Mouse (Mus musculus) kidney, postnatal 0 days (tissue): ENCODE results near the gene Tbx2. TPM values are rescaled to one million over a fixed set of nuclear protein-coding genes. Genes with fewer than 3 reads are reported as not detected.

Source experiments
- ATAC-seq: fragments of 200-750 bp; cut with Nextera tagmentation; replicated peaks from 2 replicates; pipeline ENCODE4 v1.8.0; 2017; ENCODE audit warnings: low read depth, moderate number of reproducible peaks, moderate TSS enrichment, moderate library complexity; ENCODE audit not compliant: low FRiP score
- DNase-seq: peaks from one replicate; pipeline ENCODE4 v3.0.0-alpha.2; 2016; ENCODE audit warnings: low spot score
- H3K27ac ChIP-seq: fragments of 300-500 bp; sonication (generic); 2 replicates; pipeline ENCODE4 v1.5.1; 2014; ENCODE audit warnings: mild to moderate bottlenecking
- H3K27me3 ChIP-seq: fragments of 300-500 bp; sonication (generic); 2 replicates; pipeline ENCODE4 v1.6.1; 2014; ENCODE audit warnings: low read length, mixed read lengths; ENCODE audit not compliant: insufficient read depth
- H3K36me3 ChIP-seq: fragments of 300-500 bp; sonication (generic); 2 replicates; pipeline ENCODE4 v1.6.1; 2014; ENCODE audit warnings: low read length, mixed read lengths; ENCODE audit not compliant: insufficient read depth
- H3K4me1 ChIP-seq: fragments of 300-500 bp; sonication (generic); replicated peaks from 2 replicates; pipeline ENCODE4 v1.6.1; 2014; ENCODE audit warnings: antibody characterized with exemption, low read length, mixed read lengths; ENCODE audit not compliant: insufficient read depth
- H3K4me2 ChIP-seq: fragments of 300-500 bp; sonication (generic); 2 replicates; pipeline ENCODE4 v1.6.1; 2014; ENCODE audit warnings: mild to moderate bottlenecking, low read length, moderate library complexity, mixed read lengths
- H3K4me3 ChIP-seq: fragments of 300-500 bp; sonication (generic); replicated peaks from 2 replicates; pipeline ENCODE4 v1.5.1; 2014; ENCODE audit warnings: low read depth, low read length
- H3K9ac ChIP-seq: fragments of 300-500 bp; sonication (generic); 2 replicates; pipeline ENCODE4 v1.6.1; 2014; ENCODE audit warnings: low read depth, low read length
- H3K9me3 ChIP-seq: fragments of 300-500 bp; sonication (generic); replicated peaks from 2 replicates; pipeline ENCODE4 v1.6.1; 2016; ENCODE audit warnings: low read length, inconsistent platforms, mixed read lengths
- CTCF ChIP-seq: IDR thresholded peaks from 2 replicates; pipeline ENCODE4 v1.5.1; 2016; ENCODE audit warnings: antibody characterized with exemption, low read depth, mild to moderate bottlenecking, moderate library complexity
- WGBS: fragments of 180-500 bp; shearing (Covaris S2); extraction: QIAGEN DNeasy Blood & Tissue Kit; methylation state at CpG from one replicate; pipeline ENCODE4 v1.1.7; 2014; 5-methylcytosine and 5-hydroxymethylcytosine counted together
- polyA plus RNA-seq: library from polyadenylated mRNA; unstranded; fragments of >200 nt; fragmentation: Nextera tagmentation; extraction: Ambion mirVana; gene quantifications from 2 replicates; pipeline ENCODE4 v1.2.1, GENCODE M21; 2015

The Tbx2 gene
- polyA plus RNA-seq, 1 experiment from 2014 or later: 22.5 TPM

- H3K27ac ChIP-seq: no peak overlapping the region
- H3K9ac ChIP-seq: no peak overlapping the region
- H3K36me3 ChIP-seq: no peaks in the 10 kb centered on the region
- WGBS: 29% methylated on average over 6 of the region's 6 CpGs
- no peak overlapping the region for H3K4me3 ChIP-seq
- no peak for TF ChIP-seq CTCF
- H3K9me3 ChIP-seq: no peaks in the 10 kb centered on the region
- H3K27me3 ChIP-seq: no peaks in the 10 kb centered on the region
- DNase-seq (no peak), ATAC-seq (no peak)
- no peak overlapping the region for H3K4me2 ChIP-seq
- H3K4me1 ChIP-seq: no peaks in the 10 kb centered on the region
Measured at GRCm38 (mm10) chr11:85857997-85858698, 25.8 kb downstream of the Tbx2 start.

- H3K36me3 ChIP-seq: no peaks in the 10 kb centered on the region
- no peak overlapping the region for H3K4me2 ChIP-seq
- no peak overlapping the region for H3K27ac ChIP-seq
- 40% methylated on average over 7 of the region's 7 CpGs for WGBS
- H3K27me3 ChIP-seq: no peaks in the 10 kb centered on the region
- DNase-seq (no peak), ATAC-seq (no peak)
- no peaks in the 10 kb centered on the region for H3K9me3 ChIP-seq
- H3K4me3 ChIP-seq: no peak overlapping the region
- H3K4me1 ChIP-seq: no peaks in the 10 kb centered on the region
- peak; percentile 65 for TF ChIP-seq CTCF
- no peak overlapping the region for H3K9ac ChIP-seq
Measured at GRCm38 (mm10) chr11:85864363-85864762, 32.0 kb downstream of the Tbx2 start.

GRCm38 (mm10) chr11:85876059-85876788 lies 43.9 kb downstream of the Tbx2 start:
- WGBS: 57% methylated on average over 24 of the region's 24 CpGs
- H3K36me3 ChIP-seq: no peaks in the 10 kb centered on the region
- H3K9me3 ChIP-seq: no peaks in the 10 kb centered on the region
- no peaks in the 10 kb centered on the region for H3K4me1 ChIP-seq
- H3K4me2 ChIP-seq: no peak overlapping the region
- no peak overlapping the region for H3K4me3 ChIP-seq
- ATAC-seq: no peak
- no peaks in the 10 kb centered on the region for H3K27me3 ChIP-seq
- no peak overlapping the region for H3K27ac ChIP-seq
- H3K9ac ChIP-seq: no peak overlapping the region
- no peak for TF ChIP-seq CTCF
- no peak for DNase-seq

- no peak overlapping the region for H3K9ac ChIP-seq
- H3K4me1 ChIP-seq: 0 out of 2 replicates have a peak, but pooled peaks cover 4% of the 10 kb centered on the region
- no peak for ATAC-seq
- H3K36me3 ChIP-seq: no peaks in the 10 kb centered on the region
- no peak overlapping the region for H3K4me3 ChIP-seq
- DNase-seq: no peak
- no peak overlapping the region for H3K27ac ChIP-seq
- WGBS: 68% methylated on average over 4 of the region's 4 CpGs
- TF ChIP-seq CTCF: no peak
- H3K4me2 ChIP-seq: no peak overlapping the region
- H3K27me3 ChIP-seq: peaks cover 40% of the 10 kb centered on the region
- no peaks in the 10 kb centered on the region for H3K9me3 ChIP-seq
Measured at GRCm38 (mm10) chr11:85884498-85884897, 52.1 kb downstream of the Tbx2 start.

GRCm38 (mm10) chr11:85885665-85886428 lies 53.5 kb downstream of the Tbx2 start, which contains the start of gene Tbx4:
Gene Tbx4, plus strand, starts transcription at chr11:85886422.
- no peak within 1 kb of the TSS for H3K4me3 ChIP-seq
- H3K9me3 ChIP-seq: no peaks in the 10 kb centered on the region
- H3K4me1 ChIP-seq: 0 out of 2 replicates have a peak, but pooled peaks cover 4% of the 10 kb centered on the region
- TF ChIP-seq CTCF: no peak
- H3K36me3 ChIP-seq: no peaks in the 10 kb centered on the region
- no peak within 1 kb of the TSS for H3K27ac ChIP-seq
- DNase-seq: no peak
- WGBS: 36% methylated on average over 25 of the region's 28 CpGs
- peaks cover 54% of the 10 kb centered on the region for H3K27me3 ChIP-seq
- no peak for ATAC-seq
- no peak within 1 kb of the TSS for H3K4me2 ChIP-seq
- no peak within 1 kb of the TSS for H3K9ac ChIP-seq

GRCm38 (mm10) chr11:85886429-85886785 lies 54.1 kb downstream of the Tbx2 start:
- H3K27ac ChIP-seq: no peak overlapping the region
- no peak for TF ChIP-seq CTCF
- WGBS: 10% methylated on average over 22 of the region's 22 CpGs
- H3K4me2 ChIP-seq: no peak overlapping the region
- no peaks in the 10 kb centered on the region for H3K36me3 ChIP-seq
- no peak for ATAC-seq
- H3K4me3 ChIP-seq: no peak overlapping the region
- H3K27me3 ChIP-seq: peaks cover 59% of the 10 kb centered on the region
- no peak for DNase-seq
- no peak overlapping the region for H3K9ac ChIP-seq
- H3K9me3 ChIP-seq: no peaks in the 10 kb centered on the region
- H3K4me1 ChIP-seq: 0 out of 2 replicates have a peak, but pooled peaks cover 4% of the 10 kb centered on the region
